In genomic region chr5:103210644-103211043, GRCm38 (mm10) we compare ENCODE assay signal across 9 mouse cellular contexts. TPM values are rescaled to one million over a fixed set of nuclear protein-coding genes. Genes with fewer than 3 reads are reported as not detected.
DNase-seq lines count a peak whose midpoint lies in the region; ATAC-seq and TF ChIP-seq lines count a peak whose summit lies in the region.
"Had no signal": no experiment of that assay in that cellular context is flagged by ENCODE, and none has a peak within 500 bp of the region (broad histone marks: within the 10 kb centered on the region; RNA-seq: fewer than 3 reads in every experiment).

No protein-coding gene starts in this region.

- DNase-seq in lung, postnatal 14 days = no peak
- DNase-seq in hindbrain, postnatal 0 days (ENCODE audit: low spot score) = peak; percentile 31
- no peak for DNase-seq in urinary bladder, adult 2 months (ENCODE audit: low spot score)
- no peak for DNase-seq in gastrocnemius, adult 18-20 months (ENCODE audit: low spot score)

- H3K36me3 ChIP-seq in lung, embryonic 16.5 days (ENCODE audit: control insufficient read depth, insufficient read depth, low read length) = no peaks in the 10 kb centered on the region
- no peaks in the 10 kb centered on the region for H3K36me3 ChIP-seq in embryonic facial prominence, embryonic 12.5 days
- H3K36me3 ChIP-seq in hindbrain, postnatal 0 days (ENCODE audit: insufficient read depth, low read length) = no peaks in the 10 kb centered on the region

- H3K27ac ChIP-seq in lung, embryonic 16.5 days (ENCODE audit: low read length) = no peak overlapping the region
- no peak overlapping the region for H3K27ac ChIP-seq in embryonic facial prominence, embryonic 12.5 days
- H3K27ac ChIP-seq in hindbrain, postnatal 0 days = peak overlapping the region; percentile 84
- peak overlapping the region; percentile 91 for H3K27ac ChIP-seq in olfactory bulb, adult 2 months (ENCODE audit: insufficient read depth, low read depth, low read length)

- H3K27me3 ChIP-seq in lung, embryonic 16.5 days (ENCODE audit: control insufficient read depth, insufficient read depth, low read depth, low read length) = no peaks in the 10 kb centered on the region
- no peaks in the 10 kb centered on the region for H3K27me3 ChIP-seq in embryonic facial prominence, embryonic 12.5 days
- H3K27me3 ChIP-seq in hindbrain, postnatal 0 days (ENCODE audit: insufficient read depth, low read length) = no peaks in the 10 kb centered on the region
- H3K27me3 ChIP-seq: megakaryocyte, embryonic 14.5 days had no signal

- H3K4me1 ChIP-seq in lung, embryonic 16.5 days (replicated peaks; ENCODE audit: control insufficient read depth, insufficient read depth, low read length) = no peaks in the 10 kb centered on the region
- no peaks in the 10 kb centered on the region for H3K4me1 ChIP-seq in embryonic facial prominence, embryonic 12.5 days
- H3K4me1 ChIP-seq in hindbrain, postnatal 0 days (ENCODE audit: insufficient read depth, low read length) = 0 out of 2 replicates have a peak, but pooled peaks cover 5% of the 10 kb centered on the region
- peaks cover 17% of the 10 kb centered on the region for H3K4me1 ChIP-seq in olfactory bulb, adult 2 months (ENCODE audit: control insufficient read depth, insufficient read depth, low read length)

- 22% methylated on average over 6 of the region's 6 CpGs for WGBS in lung, embryonic 16.5 days
- WGBS in embryonic facial prominence, embryonic 12.5 days = 29% methylated on average over 6 of the region's 6 CpGs
- 4% methylated on average over 6 of the region's 6 CpGs for WGBS in hindbrain, postnatal 0 days
- WGBS in olfactory bulb, adult 2 months = 6% methylated on average over 6 of the region's 6 CpGs

- TF ChIP-seq CTCF in hindbrain, postnatal 0 days (IDR thresholded peaks at IDR 0.05; ENCODE audit: low read depth) = no peak
- no peak for TF ChIP-seq CTCF in olfactory bulb, adult 2 months (IDR thresholded peaks at IDR 0.05; ENCODE audit: insufficient read depth, low read depth, low read length)

- H3K9me3 ChIP-seq in lung, embryonic 16.5 days (ENCODE audit: control insufficient read depth, low read length) = 0 out of 2 replicates have a peak, but pooled peaks cover 2% of the 10 kb centered on the region
- H3K9me3 ChIP-seq in embryonic facial prominence, embryonic 12.5 days = no peaks in the 10 kb centered on the region
- H3K9me3 ChIP-seq in hindbrain, postnatal 0 days (ENCODE audit: low read length) = no peaks in the 10 kb centered on the region

- TF ChIP-seq POLR2A in olfactory bulb, adult 2 months (IDR thresholded peaks at IDR 0.05; ENCODE audit: insufficient read depth, low read depth, low read length) = no peak

- ATAC-seq in lung, embryonic 16.5 days (ENCODE audit: low read depth) = no peak
- no peak for ATAC-seq in embryonic facial prominence, embryonic 12.5 days (ENCODE audit: insufficient number of reproducible peaks, insufficient read depth, low FRiP score, low TSS enrichment)
- peak; percentile 12; the same call in 1 of the 2 replicates for ATAC-seq in hindbrain, postnatal 0 days
- no peak for ATAC-seq in activated CD4-positive, CD25-positive, alpha-beta regulatory T cell, adult 4 months

- H3K9ac ChIP-seq in lung, embryonic 16.5 days (ENCODE audit: low read length) = no peak overlapping the region
- H3K9ac ChIP-seq in embryonic facial prominence, embryonic 12.5 days = no peak overlapping the region
- H3K9ac ChIP-seq in hindbrain, postnatal 0 days (replicated peaks; ENCODE audit: low read length) = peak overlapping the region; percentile 75

- no peak overlapping the region for H3K4me3 ChIP-seq in lung, embryonic 16.5 days (ENCODE audit: low read length)
- H3K4me3 ChIP-seq in embryonic facial prominence, embryonic 12.5 days = peak overlapping the region; percentile 28; the same call in 1 of the 2 replicates
- H3K4me3 ChIP-seq in hindbrain, postnatal 0 days (ENCODE audit: low read length) = peak overlapping the region; percentile 63
- H3K4me3 ChIP-seq in olfactory bulb, adult 2 months (ENCODE audit: insufficient read depth, low read depth, low read length) = peak overlapping the region; percentile 59
- H3K4me3 ChIP-seq: megakaryocyte, embryonic 14.5 days had no signal

- H3K4me2 ChIP-seq in lung, embryonic 16.5 days (ENCODE audit: low read depth, low read length) = peak overlapping the region; percentile 41; the same call in 1 of the 2 replicates
- peak overlapping the region; percentile 46 for H3K4me2 ChIP-seq in embryonic facial prominence, embryonic 12.5 days (replicated peaks)
- H3K4me2 ChIP-seq in hindbrain, postnatal 0 days (ENCODE audit: low read depth, low read length) = peak overlapping the region; percentile 61

RNA-seq across cellular contexts. Expression of gene Mapk10, which starts 0.5 kb away (rescaled TPM):
- 1.9 and 2.0 TPM in 2 replicates for polyA plus RNA-seq in lung, embryonic 16.5 days (2015; fragmentation: Nextera tagmentation; extraction: Ambion mirVana)
- 4.3 and 6.1 TPM in 2 replicates for polyA plus RNA-seq in embryonic facial prominence, embryonic 12.5 days (2016; fragmentation: Nextera tagmentation; extraction: Ambion mirVana)
- total RNA-seq in hindbrain, postnatal 0 days (2014; rRNA removed) = 23.4 and 108 TPM in 2 replicates
- 69.6 and 80.1 TPM in 2 replicates for polyA plus RNA-seq in hindbrain, postnatal 0 days (2015; fragmentation: Nextera tagmentation; extraction: Ambion mirVana)
- polyA plus RNA-seq in olfactory bulb, adult 2 months (2012; ENCODE audit: insufficient read depth, insufficient read length, low replicate concordance, missing spikeins) = not detected in 2 replicates
- polyA plus RNA-seq in urinary bladder, adult 2 months (2012; rRNA removed) = 0.29 and 0.45 TPM in 2 replicates
- total RNA-seq in gastrocnemius, adult 18-20 months (2021) = 1 to 10 TPM in 1 of 2 experiments, under 1 TPM in 1; 0.39 to 1.6 TPM
- under 1 TPM in 1 of 2 experiments, not detected in 1; 0.07 TPM for polyA plus RNA-seq in activated CD4-positive, CD25-positive, alpha-beta regulatory T cell, adult 4 months (2017; shearing (Covaris generic))

Comparison
In these comparisons a context has a peak if more than half of its experiments do, and no peak if none do; other contexts are left out.
1. H3K27ac ChIP-seq: peak in hindbrain, postnatal 0 days (single experiment) and olfactory bulb, adult 2 months (single experiment); none in lung, embryonic 16.5 days (single experiment) and embryonic facial prominence, embryonic 12.5 days (single experiment).
2. Peak in every context shown above with its lines, with median percentiles within 50 percentile points of each other: H3K4me2 ChIP-seq.